Mouse (Mus musculus): ENCODE data around the gene Tsga10ip. TPM values are rescaled to one million over a fixed set of nuclear protein-coding genes. Genes with fewer than 3 reads are reported as not detected.
"Not testable (repeated sequence)": the region's sequence is repeated elsewhere in the genome, so short reads cannot be mapped to it uniquely, and the experiment has no call there.

The Tsga10ip gene
- total and polyA plus RNA-seq, 2 experiments from 2014 or later, result 0.08 to 0.43 TPM

GRCm38 (mm10) chr19:5362186-5362585 lies 40.1 kb downstream of the Tsga10ip start:
- no peak overlapping the region for H3K4me2 ChIP-seq (ENCODE audit: low read depth)
- 85% methylated on average over 2 of the region's 2 CpGs for WGBS
- peaks cover 4% of the 10 kb centered on the region; the same call in 1 of the 2 replicates for H3K4me1 ChIP-seq (ENCODE audit: insufficient read depth)
- DNase-seq, result no peak
- no peaks in the 10 kb centered on the region for H3K9me3 ChIP-seq (ENCODE audit: low read length)
- no peak overlapping the region for H3K9ac ChIP-seq
- H3K27ac ChIP-seq (ENCODE audit: low read depth, low read length), result no peak overlapping the region
- no peak overlapping the region for H3K4me3 ChIP-seq (ENCODE audit: low read depth, low read length)
- TF ChIP-seq CTCF (IDR thresholded peaks at IDR 0.05; ENCODE audit: low read depth), result no peak
- H3K36me3 ChIP-seq (ENCODE audit: insufficient read depth), result peaks cover 14% of the 10 kb centered on the region
- no peaks in the 10 kb centered on the region for H3K27me3 ChIP-seq (ENCODE audit: insufficient read depth, low read length)
- ATAC-seq, result no peak

DNA sequence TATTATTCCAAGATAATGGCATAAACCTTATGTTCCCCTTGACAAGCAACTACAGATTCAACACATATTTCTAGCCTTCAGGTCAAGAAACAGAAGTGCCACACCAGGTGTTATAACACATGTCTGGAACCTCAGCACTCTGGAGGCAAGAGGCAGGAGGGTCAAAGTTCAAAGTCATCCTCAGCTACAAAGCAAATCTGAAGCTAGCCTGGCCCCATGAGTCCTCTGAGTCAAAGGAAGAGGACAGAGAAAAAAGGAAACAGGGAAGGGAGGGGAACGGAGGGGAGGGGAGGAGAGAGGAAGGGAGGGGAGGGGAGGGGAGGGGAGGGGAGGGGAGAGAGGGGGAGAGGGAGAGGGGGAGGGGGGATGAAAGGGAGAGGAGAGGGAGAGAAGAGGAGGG lies 46.2 kb downstream of the Tsga10ip start:
- Histone ChIP-seq H3K9me3 (ENCODE audit: low read length) (no peaks in the 10 kb centered on the region), H3K4me2 (ENCODE audit: low read depth) (no peak overlapping the region), H3K27ac (ENCODE audit: low read depth, low read length) (no peak overlapping the region), H3K9ac (no peak overlapping the region), H3K27me3 (ENCODE audit: insufficient read depth, low read length) (no peaks in the 10 kb centered on the region), H3K4me3 (ENCODE audit: low read depth, low read length) (no peak overlapping the region), H3K36me3 (ENCODE audit: insufficient read depth) (no peaks in the 10 kb centered on the region), H3K4me1 (ENCODE audit: insufficient read depth) (no peaks in the 10 kb centered on the region)
- DNase-seq (no peak), ATAC-seq (no peak)
- no peak for TF ChIP-seq CTCF (IDR thresholded peaks at IDR 0.05; ENCODE audit: low read depth)
- no CpG with 5 or more reads among the region's 1 CpGs for WGBS

- no peak for ATAC-seq
- TF ChIP-seq CTCF (IDR thresholded peaks at IDR 0.05; ENCODE audit: low read depth), result no peak
- H3K9me3 ChIP-seq (ENCODE audit: low read length), result no peaks in the 10 kb centered on the region
- no peaks in the 10 kb centered on the region for H3K27me3 ChIP-seq (ENCODE audit: insufficient read depth, low read length)
- no peak overlapping the region for H3K4me3 ChIP-seq (ENCODE audit: low read depth, low read length)
- no peak for DNase-seq
- no peaks in the 10 kb centered on the region for H3K4me1 ChIP-seq (ENCODE audit: insufficient read depth)
- WGBS, result 80% methylated on average over 2 of the region's 2 CpGs
- H3K9ac ChIP-seq, result no peak overlapping the region
- H3K27ac ChIP-seq (ENCODE audit: low read depth, low read length), result no peak overlapping the region
- H3K4me2 ChIP-seq (ENCODE audit: low read depth), result no peak overlapping the region
- no peaks in the 10 kb centered on the region for H3K36me3 ChIP-seq (ENCODE audit: insufficient read depth)
Measured at GRCm38 (mm10) chr19:5353609-5354008, 48.7 kb downstream of the Tsga10ip start.

- H3K36me3 ChIP-seq (ENCODE audit: insufficient read depth); DNase-seq; H3K9me3 ChIP-seq (ENCODE audit: low read length); H3K27ac ChIP-seq (ENCODE audit: low read depth, low read length); H3K4me1 ChIP-seq (ENCODE audit: insufficient read depth); H3K27me3 ChIP-seq (ENCODE audit: insufficient read depth, low read length): not testable (repeated sequence)
- Histone ChIP-seq H3K4me3 (ENCODE audit: low read depth, low read length) (peak within 1 kb of the TSS; percentile 40), H3K9ac (peak within 1 kb of the TSS; percentile 61), H3K4me2 (ENCODE audit: low read depth) (peak within 1 kb of the TSS; percentile 79)
- 63% methylated on average over 6 of the region's 6 CpGs for WGBS
- ATAC-seq, result 0 out of 2 replicates have a peak, but pooled peaks have one; percentile 23
Measured at GRCm38 (mm10) chr19:5349502-5349873, 52.8 kb downstream of the Tsga10ip start, which contains the start of gene Cst6. Gene Cst6 (minus strand): TSS chr19:5349574.

DNA sequence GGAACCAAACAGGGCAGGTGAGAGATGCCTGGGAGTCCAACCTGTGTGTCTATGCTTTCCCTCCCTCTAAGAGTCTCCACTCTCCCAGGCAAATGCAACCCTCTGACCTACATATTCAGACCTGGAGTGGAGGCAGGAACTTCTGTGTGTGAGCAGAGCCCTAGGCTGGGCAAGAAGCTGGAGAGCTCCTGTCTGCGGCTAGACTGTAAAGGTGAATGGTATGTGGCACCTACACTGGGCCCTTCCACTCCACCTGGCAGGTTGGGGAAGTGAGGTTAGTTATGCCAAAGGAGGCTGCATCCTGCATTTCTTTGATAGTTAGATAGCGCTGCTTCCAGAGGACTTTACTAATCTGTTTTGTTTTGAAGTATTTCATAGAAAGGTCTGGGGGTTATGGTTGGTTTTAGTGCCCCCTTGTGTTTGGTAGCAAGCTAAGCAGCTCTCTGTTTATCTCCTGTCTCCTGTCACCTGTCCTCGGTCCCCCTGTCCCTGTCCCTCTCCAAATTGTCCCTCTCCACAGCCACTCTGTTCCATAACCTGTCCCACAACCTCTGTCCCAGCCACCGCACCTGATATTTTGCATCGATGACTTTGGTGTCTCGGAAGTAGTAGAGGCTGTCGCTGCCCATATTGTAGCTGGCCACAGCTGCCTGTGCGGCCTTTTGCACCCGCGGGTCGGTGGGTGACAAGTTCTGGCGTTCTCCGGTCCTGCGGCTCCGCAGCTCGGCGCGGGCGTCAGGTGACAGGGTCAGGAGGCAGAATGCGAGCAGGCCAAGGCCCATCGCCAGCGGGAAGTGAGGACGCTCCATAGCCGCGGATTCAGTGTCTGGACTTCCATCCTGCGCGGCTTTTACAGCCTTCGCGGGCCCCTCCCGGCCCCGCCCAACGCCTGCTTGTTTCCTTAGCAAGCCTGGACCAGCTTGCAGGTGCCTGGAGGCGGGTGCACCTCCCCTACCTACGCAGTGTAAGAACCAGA lies 53.5 kb downstream of the Tsga10ip start:
- Histone ChIP-seq H3K36me3 (ENCODE audit: insufficient read depth) (no peaks in the 10 kb centered on the region), H3K27me3 (ENCODE audit: insufficient read depth, low read length) (no peaks in the 10 kb centered on the region), H3K27ac (ENCODE audit: low read depth, low read length) (no peak overlapping the region), H3K9ac (peak overlapping the region; percentile 61), H3K4me1 (ENCODE audit: insufficient read depth) (no peaks in the 10 kb centered on the region), H3K9me3 (ENCODE audit: low read length) (no peaks in the 10 kb centered on the region), H3K4me2 (ENCODE audit: low read depth) (peak overlapping the region; percentile 79), H3K4me3 (ENCODE audit: low read depth, low read length) (peak overlapping the region; percentile 40)
- ATAC-seq, result peak; percentile 56; the same call in 1 of the 2 replicates
- 5% methylated on average over 34 of the region's 34 CpGs for WGBS
- DNase-seq, result peak; percentile 56
- TF ChIP-seq CTCF (IDR thresholded peaks at IDR 0.05; ENCODE audit: low read depth), result peak; percentile 69

- WGBS, result 76% methylated on average over 6 of the region's 6 CpGs
- H3K9ac ChIP-seq, result no peak overlapping the region
- H3K4me3 ChIP-seq (ENCODE audit: low read depth, low read length), result no peak overlapping the region
- DNase-seq (no peak), ATAC-seq (no peak)
- H3K36me3 ChIP-seq (ENCODE audit: insufficient read depth), result no peaks in the 10 kb centered on the region
- no peaks in the 10 kb centered on the region for H3K27me3 ChIP-seq (ENCODE audit: insufficient read depth, low read length)
- no peaks in the 10 kb centered on the region for H3K4me1 ChIP-seq (ENCODE audit: insufficient read depth)
- no peak for TF ChIP-seq CTCF (IDR thresholded peaks at IDR 0.05; ENCODE audit: low read depth)
- H3K9me3 ChIP-seq (ENCODE audit: low read length), result no peaks in the 10 kb centered on the region
- no peak overlapping the region for H3K27ac ChIP-seq (ENCODE audit: low read depth, low read length)
- no peak overlapping the region for H3K4me2 ChIP-seq (ENCODE audit: low read depth)
Measured at GRCm38 (mm10) chr19:5348064-5348463, 54.3 kb downstream of the Tsga10ip start.
